Mouse (Mus musculus) MEL (cell line): ENCODE measurements around the gene Axin1.

Experiments used
- CTCF ChIP-seq, 3 experiments: IDR thresholded peaks in 2 of 3; conservative IDR thresholded peaks in 1 of 3; 2 replicates each; pipeline ENCODE4 v1.5.1; 2011 to 2012; ENCODE audit warnings: low read length in 3 of 3, low read depth in 2 of 3, mild to moderate bottlenecking in 2 of 3, improper control_type of control experiment in 1 of 3, inconsistent platforms in 1 of 3, mixed read lengths in 1 of 3, moderate library complexity in 1 of 3; ENCODE audit not compliant: control insufficient read depth in 1 of 3, insufficient read depth in 1 of 3, poor library complexity in 1 of 3, severe bottlenecking in 1 of 3
- E2F4 ChIP-seq: IDR thresholded peaks from 2 replicates; pipeline ENCODE4 v1.6.1; 2011; ENCODE audit warnings: low read depth, low read length, improper control_type of control experiment, borderline replicate concordance
- EP300 ChIP-seq, 2 experiments: IDR thresholded peaks; 2 replicates each; pipeline ENCODE4 v1.6.1; 2011; ENCODE audit warnings: improper control_type of control experiment in 2 of 2, low read length in 2 of 2, low read depth in 1 of 2, mild to moderate bottlenecking in 1 of 2
- GABPA ChIP-seq: IDR thresholded peaks from 2 replicates; pipeline ENCODE4 v1.6.1; 2012; ENCODE audit warnings: low read depth, mild to moderate bottlenecking, inconsistent platforms, low read length, improper control_type of control experiment, moderate library complexity
- HCFC1 ChIP-seq: IDR thresholded peaks from 2 replicates; pipeline ENCODE4 v1.6.1; 2012; ENCODE audit warnings: low read depth, mild to moderate bottlenecking, inconsistent platforms, low read length, improper control_type of control experiment, moderate library complexity
- MYC ChIP-seq: IDR thresholded peaks from 2 replicates; pipeline ENCODE4 v1.6.1; 2011; ENCODE audit warnings: low read depth, mild to moderate bottlenecking, low read length, improper control_type of control experiment, moderate library complexity
- SMC3 ChIP-seq: IDR thresholded peaks from 2 replicates; pipeline ENCODE4 v1.6.1; 2011; ENCODE audit warnings: low read depth, low read length, improper control_type of control experiment
- ZC3H11A ChIP-seq: IDR thresholded peaks from 2 replicates; pipeline ENCODE4 v1.6.1; 2012; ENCODE audit warnings: low read depth, mild to moderate bottlenecking, inconsistent platforms, low read length, improper control_type of control experiment

- TF ChIP-seq EP300 (IDR thresholded peaks at IDR 0.05; ENCODE audit: low read depth in 1 of 2, low read length in 2 of 2) (no peak), MYC (no peak), HCFC1 (no peak), CTCF (IDR thresholded peaks at IDR 0.05 in 2 of 3, conservative IDR thresholded peaks at IDR 0.05 in 1 of 3; ENCODE audit: control insufficient read depth in 1 of 3, insufficient read depth in 1 of 3, low read depth in 2 of 3, low read length in 3 of 3, poor library complexity in 1 of 3, severe bottlenecking in 1 of 3) (no peak), E2F4 (no peak), ZC3H11A (no peak), SMC3 (no peak), GABPA (no peak)
Observed at GRCm38 (mm10) chr17:26112751-26113150, 25.7 kb upstream of the Axin1 start.
